Mouse (Mus musculus) lung, embryonic 14.5 days (tissue): ENCODE results near the gene Mef2a. TPM values are rescaled to one million over a fixed set of nuclear protein-coding genes. Genes with fewer than 3 reads are reported as not detected.

Experiments
- ATAC-seq: fragments of 200-750 bp; cut with Nextera tagmentation; 2 replicates; pipeline ENCODE4 v1.8.0; 2017; ENCODE audit warnings: mild to moderate bottlenecking, moderate TSS enrichment, moderate library complexity; ENCODE audit not compliant: insufficient read depth
- DNase-seq: peaks from one replicate; pipeline ENCODE4 v3.0.0-alpha.2; 2015
- H3K27ac ChIP-seq: fragments of 300-500 bp; sonication (generic); 2 replicates; pipeline ENCODE4 v1.5.1; 2014; ENCODE audit warnings: low read depth, mild to moderate bottlenecking, moderate library complexity
- H3K27me3 ChIP-seq: fragments of 300-500 bp; sonication (generic); 2 replicates; pipeline ENCODE4 v1.6.1; 2014; ENCODE audit warnings: low read length, control low read depth; ENCODE audit not compliant: insufficient read depth
- H3K36me3 ChIP-seq: fragments of 300-500 bp; sonication (generic); 2 replicates; pipeline ENCODE4 v1.6.1; 2014; ENCODE audit warnings: control low read depth; ENCODE audit not compliant: insufficient read depth
- H3K4me1 ChIP-seq: fragments of 300-500 bp; sonication (generic); 2 replicates; pipeline ENCODE4 v1.6.1; 2014; ENCODE audit warnings: antibody characterized with exemption, control low read depth; ENCODE audit not compliant: insufficient read depth
- H3K4me2 ChIP-seq: fragments of 300-500 bp; sonication (generic); 2 replicates; pipeline ENCODE4 v1.6.1; 2014; ENCODE audit warnings: mild to moderate bottlenecking
- H3K4me3 ChIP-seq: fragments of 300-500 bp; sonication (generic); 2 replicates; pipeline ENCODE4 v1.5.1; 2014; ENCODE audit warnings: low read depth, low read length
- H3K9ac ChIP-seq: fragments of 300-500 bp; sonication (generic); 2 replicates; pipeline ENCODE4 v1.6.1; 2014
- H3K9me3 ChIP-seq: fragments of 300-500 bp; sonication (generic); 2 replicates; pipeline ENCODE4 v1.6.1; 2016; ENCODE audit warnings: low read depth, low read length, control low read depth
- CTCF ChIP-seq: IDR thresholded peaks from 2 replicates; pipeline ENCODE4 v1.5.1; 2016; ENCODE audit warnings: antibody characterized with exemption, low read depth
- WGBS: fragments of 180-500 bp; shearing (Covaris S2); extraction: QIAGEN DNeasy Blood & Tissue Kit; methylation state at CpG from one replicate; pipeline ENCODE4 v1.1.7; 2014; 5-methylcytosine and 5-hydroxymethylcytosine counted together
- polyA plus RNA-seq: library from polyadenylated mRNA; unstranded; fragments of >200 nt; fragmentation: Nextera tagmentation; extraction: Ambion mirVana; gene quantifications from 2 replicates; pipeline ENCODE4 v1.2.1, GENCODE M21; 2014

The Mef2a gene
- polyA plus RNA-seq, 1 experiment from 2014 or later, result 51.6 TPM

GRCm38 (mm10) chr7:67412686-67413085, 40.0 kb upstream of the Mef2a start:
- no peak overlapping the region for H3K4me2 ChIP-seq
- H3K36me3 ChIP-seq, result no peaks in the 10 kb centered on the region
- H3K4me3 ChIP-seq, result no peak overlapping the region
- H3K27me3 ChIP-seq, result no peaks in the 10 kb centered on the region
- no peak for TF ChIP-seq CTCF
- H3K4me1 ChIP-seq, result no peaks in the 10 kb centered on the region
- H3K27ac ChIP-seq, result no peak overlapping the region
- H3K9ac ChIP-seq, result no peak overlapping the region
- WGBS, result 67% methylated on average over 10 of the region's 10 CpGs
- no peaks in the 10 kb centered on the region for H3K9me3 ChIP-seq
- DNase-seq (no peak), ATAC-seq (no peak)

GRCm38 (mm10) chr7:67407019-67407418, 34.4 kb upstream of the Mef2a start:
- Histone ChIP-seq H3K9me3 (no peaks in the 10 kb centered on the region), H3K4me3 (no peak overlapping the region), H3K27ac (no peak overlapping the region), H3K9ac (no peak overlapping the region), H3K4me1 (no peaks in the 10 kb centered on the region), H3K36me3 (no peaks in the 10 kb centered on the region), H3K27me3 (no peaks in the 10 kb centered on the region), H3K4me2 (no peak overlapping the region)
- no peak for TF ChIP-seq CTCF
- WGBS, result 76% methylated on average over 2 of the region's 2 CpGs
- ATAC-seq, result no peak
- DNase-seq, result no peak

- no peaks in the 10 kb centered on the region for H3K27me3 ChIP-seq
- H3K4me2 ChIP-seq, result no peak overlapping the region
- H3K36me3 ChIP-seq, result no peaks in the 10 kb centered on the region
- no peaks in the 10 kb centered on the region for H3K9me3 ChIP-seq
- no peak overlapping the region for H3K4me3 ChIP-seq
- no peak for ATAC-seq
- H3K9ac ChIP-seq, result no peak overlapping the region
- no peak overlapping the region for H3K27ac ChIP-seq
- H3K4me1 ChIP-seq, result no peaks in the 10 kb centered on the region
- 68% methylated on average over 2 of the region's 2 CpGs for WGBS
- no peak for TF ChIP-seq CTCF
- no peak for DNase-seq
Measured at GRCm38 (mm10) chr7:67404176-67404575, 31.5 kb upstream of the Mef2a start.

- Histone ChIP-seq H3K9ac (no peak overlapping the region), H3K4me1 (no peaks in the 10 kb centered on the region), H3K36me3 (no peaks in the 10 kb centered on the region), H3K9me3 (no peaks in the 10 kb centered on the region), H3K4me3 (no peak overlapping the region), H3K4me2 (no peak overlapping the region), H3K27me3 (no peaks in the 10 kb centered on the region), H3K27ac (no peak overlapping the region)
- ATAC-seq, result no peak
- no peak for TF ChIP-seq CTCF
- 77% methylated on average over 7 of the region's 7 CpGs for WGBS
- no peak for DNase-seq
Measured at GRCm38 (mm10) chr7:67402353-67402752, 29.7 kb upstream of the Mef2a start.

- DNase-seq, result peak; percentile 18
- no peaks in the 10 kb centered on the region for H3K9me3 ChIP-seq
- no peak for TF ChIP-seq CTCF
- H3K27me3 ChIP-seq, result no peaks in the 10 kb centered on the region
- H3K4me3 ChIP-seq, result no peak overlapping the region
- no peak overlapping the region for H3K9ac ChIP-seq
- no peak overlapping the region for H3K27ac ChIP-seq
- H3K36me3 ChIP-seq, result no peaks in the 10 kb centered on the region
- ATAC-seq, result no peak
- no peaks in the 10 kb centered on the region for H3K4me1 ChIP-seq
- WGBS, result 50% methylated on average over 5 of the region's 5 CpGs
- H3K4me2 ChIP-seq, result no peak overlapping the region
Measured at GRCm38 (mm10) chr7:67401379-67401778, 28.7 kb upstream of the Mef2a start.

GRCm38 (mm10) chr7:67390760-67391159, 18.1 kb upstream of the Mef2a start:
- Histone ChIP-seq H3K4me3 (no peak overlapping the region), H3K27ac (no peak overlapping the region), H3K4me1 (no peaks in the 10 kb centered on the region), H3K9ac (no peak overlapping the region), H3K9me3 (no peaks in the 10 kb centered on the region), H3K27me3 (no peaks in the 10 kb centered on the region), H3K4me2 (no peak overlapping the region), H3K36me3 (no peaks in the 10 kb centered on the region)
- DNase-seq, result peak; percentile 32
- no peak for TF ChIP-seq CTCF
- 50% methylated on average over 5 of the region's 5 CpGs for WGBS
- no peak for ATAC-seq

- Histone ChIP-seq H3K4me2 (no peak overlapping the region), H3K27ac (no peak overlapping the region), H3K9ac (no peak overlapping the region), H3K9me3 (no peaks in the 10 kb centered on the region), H3K36me3 (no peaks in the 10 kb centered on the region), H3K27me3 (no peaks in the 10 kb centered on the region), H3K4me1 (no peaks in the 10 kb centered on the region), H3K4me3 (no peak overlapping the region)
- DNase-seq (peak; percentile 26), ATAC-seq (no peak)
- 70% methylated on average over 7 of the region's 7 CpGs for WGBS
- TF ChIP-seq CTCF, result no peak
Measured at GRCm38 (mm10) chr7:67390095-67390494, 17.4 kb upstream of the Mef2a start.
